Mouse (Mus musculus) stomach, embryonic 15.5 days (tissue): ENCODE data around the gene Vac14. TPM values are rescaled to one million over a fixed set of nuclear protein-coding genes. Genes with fewer than 3 reads are reported as not detected.

ENCODE experiments used
- ATAC-seq: fragments of 200-750 bp; cut with Nextera tagmentation; 2 replicates; pipeline ENCODE4 v1.8.0; 2017; ENCODE audit warnings: low read depth, moderate number of reproducible peaks, moderate TSS enrichment; ENCODE audit not compliant: insufficient read depth, low FRiP score
- H3K27ac ChIP-seq: fragments of 300-500 bp; sonication (generic); 2 replicates; pipeline ENCODE4 v1.5.1; 2015; ENCODE audit warnings: mild to moderate bottlenecking, inconsistent platforms
- H3K27me3 ChIP-seq: fragments of 300-500 bp; sonication (generic); replicated peaks from 2 replicates; pipeline ENCODE4 v1.6.1; 2015; ENCODE audit warnings: inconsistent platforms
- H3K36me3 ChIP-seq: fragments of 300-500 bp; sonication (generic); 2 replicates; pipeline ENCODE4 v1.6.1; 2015; ENCODE audit warnings: inconsistent platforms
- H3K4me1 ChIP-seq: fragments of 300-500 bp; sonication (generic); 2 replicates; pipeline ENCODE4 v1.6.1; 2015; ENCODE audit warnings: inconsistent platforms
- H3K4me2 ChIP-seq: fragments of 300-500 bp; sonication (generic); 2 replicates; pipeline ENCODE4 v1.6.1; 2015; ENCODE audit warnings: mild to moderate bottlenecking, inconsistent platforms
- H3K4me3 ChIP-seq: fragments of 300-500 bp; sonication (generic); replicated peaks from 2 replicates; pipeline ENCODE4 v1.5.1; 2015; ENCODE audit warnings: inconsistent platforms
- H3K9ac ChIP-seq: fragments of 300-500 bp; sonication (generic); 2 replicates; pipeline ENCODE4 v1.6.1; 2015; ENCODE audit warnings: inconsistent platforms
- H3K9me3 ChIP-seq: fragments of 300-500 bp; sonication (generic); 2 replicates; pipeline ENCODE4 v1.6.1; 2016; ENCODE audit warnings: inconsistent platforms
- WGBS: fragments of 180-500 bp; shearing (Covaris S2); methylation state at CpG from one replicate; pipeline ENCODE4 v1.1.7; 2015; 5-methylcytosine and 5-hydroxymethylcytosine counted together
- polyA plus RNA-seq: library from polyadenylated mRNA; unstranded; fragments of >200 nt; fragmentation: Nextera tagmentation; extraction: Ambion mirVana; gene quantifications from 2 replicates; pipeline ENCODE4 v1.2.1, GENCODE M21; 2015

Gene Vac14
- polyA plus RNA-seq, 1 experiment from 2014 or later: 16.4 TPM

DNA sequence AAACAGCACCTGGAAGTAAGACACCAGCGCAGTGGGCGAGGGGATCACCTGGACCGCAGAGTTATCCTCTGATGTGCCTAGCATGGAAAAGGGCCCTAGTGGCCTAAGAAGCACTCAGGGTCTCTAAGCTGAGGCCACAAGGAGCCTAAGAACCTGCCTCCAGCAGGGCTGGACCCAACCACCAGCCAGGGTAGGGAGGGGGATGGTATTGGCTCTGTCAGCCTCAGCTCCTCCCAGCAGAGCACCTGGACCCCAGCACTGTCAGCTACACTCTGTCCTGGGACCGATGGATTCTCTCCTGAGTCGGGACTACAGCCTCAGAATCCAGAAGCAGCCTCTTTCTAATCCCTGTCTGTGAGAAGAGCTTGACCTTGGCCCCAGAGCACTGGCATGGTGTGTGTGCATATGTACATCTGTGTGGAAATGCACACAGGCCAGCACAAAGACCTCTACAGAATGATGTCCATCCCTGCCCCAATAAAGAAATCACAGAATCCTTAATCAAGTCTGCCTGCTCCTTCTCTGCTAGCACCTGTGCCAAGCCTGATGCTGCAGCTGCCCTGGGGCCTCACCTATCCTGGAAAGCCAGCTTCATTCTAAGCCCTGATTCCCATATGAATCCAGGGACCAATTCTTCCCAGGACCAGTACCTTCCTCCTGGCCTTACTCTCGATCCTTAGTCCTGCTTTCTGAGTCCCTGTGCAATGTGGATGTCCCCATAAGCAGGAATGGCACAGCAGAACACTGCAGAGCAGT is 101.7 kb downstream of the Vac14 start:
- H3K4me2 ChIP-seq: peak overlapping the region; percentile 65; the same call in 1 of the 2 replicates
- no peaks in the 10 kb centered on the region for H3K27me3 ChIP-seq
- no peak for ATAC-seq
- no peaks in the 10 kb centered on the region for H3K9me3 ChIP-seq
- H3K4me3 ChIP-seq: no peak overlapping the region
- no peak overlapping the region; the same call in 1 of the 2 replicates for H3K9ac ChIP-seq
- H3K27ac ChIP-seq: peak overlapping the region; percentile 95
- peaks cover 81% of the 10 kb centered on the region for H3K4me1 ChIP-seq
- no peaks in the 10 kb centered on the region for H3K36me3 ChIP-seq
- WGBS: 52% methylated on average over 6 of the region's 6 CpGs

DNA sequence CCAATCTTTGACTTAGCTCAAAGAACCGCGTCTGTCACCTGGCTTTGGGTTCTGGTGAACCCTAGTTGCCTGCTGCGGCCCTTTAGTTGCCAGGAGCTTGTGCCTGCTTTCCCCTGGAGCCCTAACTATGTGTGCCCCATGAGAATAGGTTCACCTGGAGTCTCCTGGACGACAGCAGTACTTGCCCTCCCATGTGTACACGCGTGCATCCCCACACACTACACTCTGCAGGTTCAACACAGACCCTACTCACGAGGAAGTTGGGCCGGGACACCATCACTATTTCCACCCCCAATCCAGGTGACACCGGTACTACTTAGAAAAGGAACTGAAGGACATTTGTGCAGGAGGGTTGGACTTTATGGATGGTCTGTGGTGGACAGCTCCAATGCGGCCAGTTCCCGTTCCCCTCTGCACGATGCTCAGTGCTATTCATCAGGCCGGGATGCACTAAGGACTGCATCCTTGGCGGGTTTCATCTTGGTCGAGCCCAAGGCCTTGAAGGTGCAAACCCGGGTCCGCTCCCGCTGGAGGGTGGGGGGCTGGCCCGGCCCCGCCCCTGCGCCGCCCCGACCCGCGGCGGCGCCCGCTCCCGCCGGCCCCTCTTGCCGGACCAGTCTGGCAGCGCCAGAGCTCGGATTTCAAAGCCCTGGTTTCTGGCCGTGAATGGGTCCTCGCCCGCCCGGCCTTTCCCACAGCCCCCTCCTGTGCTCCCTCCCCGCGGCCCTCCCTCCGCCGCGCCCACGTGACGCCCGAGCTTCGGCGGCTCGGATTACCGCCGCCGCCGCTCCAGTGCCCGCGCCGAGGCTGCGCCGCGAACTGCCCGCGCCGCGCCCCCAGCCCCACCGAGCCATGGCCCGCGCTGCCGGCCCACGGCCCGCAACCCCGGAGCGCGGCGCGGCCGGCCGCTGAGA is 102.6 kb downstream of the Vac14 start, which contains the start of gene Mtss1l:
Gene Mtss1l (plus strand): TSS at position 792 of the 914 bp plus-strand sequence.
- Histone ChIP-seq H3K9ac (peak within 1 kb of the TSS; percentile 89), H3K4me2 (peak within 1 kb of the TSS; percentile 65), H3K27ac (peak within 1 kb of the TSS; percentile 95), H3K4me1 (peaks cover 80% of the 10 kb centered on the region), H3K27me3 (no peaks in the 10 kb centered on the region), H3K4me3 (peak within 1 kb of the TSS; percentile 72), H3K36me3 (no peaks in the 10 kb centered on the region), H3K9me3 (no peaks in the 10 kb centered on the region)
- ATAC-seq: peak; percentile 76
- 5% methylated on average over 59 of the region's 75 CpGs for WGBS

DNA sequence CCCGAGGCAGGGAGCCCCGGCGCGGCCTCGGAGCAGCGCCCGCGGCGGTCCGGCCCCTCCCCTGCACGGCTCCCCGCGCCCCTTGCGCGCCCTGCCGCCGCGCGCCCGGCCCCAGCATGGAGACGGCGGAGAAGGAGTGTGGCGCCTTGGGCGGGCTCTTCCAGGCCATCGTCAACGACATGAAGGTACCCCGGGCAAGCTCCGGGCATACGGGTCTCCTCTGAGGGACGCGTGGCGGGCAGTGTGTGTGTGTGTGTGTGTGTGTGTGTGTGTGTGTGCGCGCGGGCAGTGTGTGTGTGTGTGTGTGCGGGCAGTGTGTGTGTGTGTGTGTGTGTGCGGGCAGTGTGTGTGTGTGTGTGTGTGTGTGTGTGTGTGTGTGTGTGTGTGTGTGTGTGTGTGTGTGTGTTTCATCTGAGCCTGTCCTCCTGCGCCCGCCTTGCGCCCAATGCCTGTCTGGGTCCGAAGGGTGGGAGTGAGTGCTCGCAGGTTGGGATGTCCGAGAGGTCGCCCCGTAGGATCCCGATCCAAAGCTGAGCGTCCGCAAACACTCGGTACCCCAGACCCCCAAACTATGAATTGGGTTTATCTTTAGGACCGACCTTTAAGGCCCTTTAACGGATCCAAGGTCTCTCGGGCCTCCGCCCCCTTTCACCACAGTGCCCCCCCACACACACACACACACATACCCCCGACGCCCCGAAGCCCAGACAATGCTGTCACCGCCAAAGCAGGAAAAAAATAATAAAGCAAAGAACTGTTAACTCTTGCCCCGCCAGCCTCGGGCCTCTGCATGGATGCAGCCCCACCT is 103.4 kb downstream of the Vac14 start:
- under 1% methylated on average over 46 of the region's 59 CpGs for WGBS
- Histone ChIP-seq H3K36me3 (no peaks in the 10 kb centered on the region), H3K4me1 (peaks cover 72% of the 10 kb centered on the region), H3K4me2 (peak overlapping the region; percentile 65), H3K27ac (peak overlapping the region; percentile 95), H3K9me3 (no peaks in the 10 kb centered on the region), H3K4me3 (peak overlapping the region; percentile 72), H3K9ac (peak overlapping the region; percentile 89), H3K27me3 (no peaks in the 10 kb centered on the region)
- ATAC-seq: peak; percentile 44

DNA sequence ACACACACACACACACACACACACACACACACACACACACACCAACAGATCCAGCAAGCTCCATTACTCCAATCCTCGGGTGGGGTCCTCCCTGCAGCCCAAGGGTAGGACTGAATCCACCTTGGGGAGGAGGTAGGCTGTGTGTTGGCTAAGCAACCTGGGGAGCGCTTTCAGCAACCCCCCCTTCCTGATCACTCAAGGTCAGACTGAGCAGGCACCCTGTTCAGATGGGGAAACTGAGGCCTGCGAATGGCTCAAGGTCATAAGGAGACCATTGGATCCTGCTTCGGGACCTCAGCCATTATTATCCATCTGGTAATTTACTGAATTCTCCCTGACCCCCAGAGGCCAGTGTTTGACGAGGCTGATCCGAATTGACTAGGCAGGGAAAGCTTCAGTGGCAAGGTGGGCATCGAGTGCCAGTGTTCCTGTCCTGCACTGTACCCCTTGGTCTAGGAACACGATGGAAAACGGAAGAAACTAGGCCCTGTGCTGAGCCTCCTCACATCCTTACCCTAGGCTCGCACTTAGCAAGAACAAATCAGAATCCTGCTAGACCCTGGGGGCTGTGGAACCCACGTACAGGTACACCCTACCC is 104.1 kb downstream of the Vac14 start:
- peaks cover 65% of the 10 kb centered on the region for H3K4me1 ChIP-seq
- H3K9ac ChIP-seq: peak overlapping the region; percentile 50
- peak overlapping the region; percentile 40 for H3K27ac ChIP-seq
- peaks cover 6% of the 10 kb centered on the region; the same call in 1 of the 2 replicates for H3K36me3 ChIP-seq
- WGBS: 40% methylated on average over 11 of the region's 11 CpGs
- ATAC-seq: no peak
- no peaks in the 10 kb centered on the region for H3K27me3 ChIP-seq
- peak overlapping the region; percentile 72 for H3K4me3 ChIP-seq
- H3K9me3 ChIP-seq: no peaks in the 10 kb centered on the region
- H3K4me2 ChIP-seq: peak overlapping the region; percentile 65

DNA sequence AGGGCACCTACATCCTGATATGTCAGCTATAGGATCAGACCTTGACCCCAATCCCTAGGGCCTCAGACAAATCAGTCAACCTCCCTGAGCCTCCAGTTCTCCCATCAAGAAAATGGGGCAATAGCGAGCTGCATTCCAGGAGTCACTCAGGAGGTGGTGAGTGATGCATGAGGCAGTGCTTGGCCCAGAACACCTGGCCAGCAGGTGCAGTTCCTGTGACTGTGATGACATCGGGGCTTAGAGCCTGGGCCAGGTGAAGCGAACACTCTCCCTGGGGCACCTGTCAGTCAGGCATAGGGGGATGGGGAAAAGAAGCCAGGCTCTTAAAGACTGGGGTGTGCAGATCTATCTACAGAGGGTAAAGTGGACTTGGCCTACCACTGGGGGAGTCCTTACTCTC is 106.1 kb downstream of the Vac14 start:
- Histone ChIP-seq H3K27ac (peak overlapping the region; percentile 52), H3K9ac (no peak overlapping the region), H3K4me3 (no peak overlapping the region), H3K4me1 (peaks cover 47% of the 10 kb centered on the region), H3K27me3 (no peaks in the 10 kb centered on the region), H3K36me3 (peaks cover 23% of the 10 kb centered on the region), H3K4me2 (peak overlapping the region; percentile 65), H3K9me3 (no peaks in the 10 kb centered on the region)
- WGBS: 53% methylated on average over 3 of the region's 3 CpGs
- ATAC-seq: no peak

DNA sequence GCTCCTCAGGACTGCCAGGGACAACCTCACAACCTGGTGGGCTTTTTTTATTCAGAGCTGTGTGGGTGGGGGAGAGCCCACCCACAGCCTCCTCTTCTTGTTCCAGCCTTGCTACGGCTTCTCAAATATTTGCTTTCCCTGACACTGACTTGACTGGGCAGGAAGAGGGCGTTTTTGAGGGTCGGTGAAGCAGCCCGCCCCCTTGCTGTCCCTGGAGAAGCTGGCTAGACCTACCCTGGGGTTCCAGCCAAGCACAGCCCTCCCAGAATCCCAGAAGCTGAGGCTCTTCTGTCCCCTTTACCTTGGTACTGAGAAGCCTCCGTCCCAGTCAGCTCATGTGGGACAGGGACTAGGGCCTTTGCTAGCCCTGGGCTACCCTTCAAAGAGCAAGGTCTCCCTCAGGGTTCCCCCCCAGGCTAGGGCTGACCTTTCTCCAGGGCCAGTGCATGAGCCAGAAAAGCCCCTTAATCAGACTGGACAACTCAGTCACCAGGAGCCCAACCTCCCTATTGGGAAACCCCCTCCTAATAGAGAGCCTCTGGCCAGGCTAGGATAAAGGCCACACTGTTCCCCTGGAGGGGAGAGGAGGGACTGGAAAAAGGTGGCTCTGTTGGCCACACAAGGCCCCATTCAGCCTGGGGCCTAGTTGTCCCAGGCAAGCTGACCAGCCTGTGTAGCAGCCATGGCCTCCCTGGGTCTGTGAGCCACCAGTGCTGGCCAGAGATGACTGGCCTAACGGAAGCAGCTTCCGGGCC is 106.9 kb downstream of the Vac14 start:
- ATAC-seq: no peak
- H3K4me3 ChIP-seq: no peak overlapping the region
- H3K27me3 ChIP-seq: no peaks in the 10 kb centered on the region
- peak overlapping the region; percentile 65; the same call in 1 of the 2 replicates for H3K4me2 ChIP-seq
- H3K9me3 ChIP-seq: no peaks in the 10 kb centered on the region
- H3K36me3 ChIP-seq: peaks cover 30% of the 10 kb centered on the region
- H3K4me1 ChIP-seq: peaks cover 40% of the 10 kb centered on the region
- H3K27ac ChIP-seq: peak overlapping the region; percentile 52
- no peak overlapping the region for H3K9ac ChIP-seq
- WGBS: 40% methylated on average over 7 of the region's 7 CpGs

DNA sequence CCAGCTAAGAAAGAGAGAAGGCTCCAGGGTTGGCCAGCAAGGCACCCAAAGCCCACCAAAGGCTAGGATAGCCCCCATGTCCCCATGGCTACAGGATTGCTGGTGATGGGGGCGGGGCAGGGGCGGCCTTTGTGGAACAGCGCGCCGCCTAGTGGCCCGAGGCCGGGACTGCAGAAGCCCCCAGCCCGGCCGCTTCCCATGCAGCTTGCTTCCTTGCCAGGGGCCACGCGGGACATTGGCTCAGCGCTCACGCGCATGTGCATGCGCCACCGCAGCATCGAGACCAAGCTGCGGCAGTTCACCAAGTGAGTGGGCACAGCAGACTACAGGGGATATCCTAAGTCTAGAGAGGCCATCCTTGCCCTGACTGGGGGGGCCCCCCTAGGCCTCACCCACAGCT is 108.5 kb downstream of the Vac14 start:
- Histone ChIP-seq H3K4me2 (no peak overlapping the region), H3K4me3 (no peak overlapping the region), H3K9me3 (no peaks in the 10 kb centered on the region), H3K27ac (no peak overlapping the region), H3K36me3 (peaks cover 46% of the 10 kb centered on the region), H3K9ac (no peak overlapping the region), H3K4me1 (peaks cover 32% of the 10 kb centered on the region), H3K27me3 (no peaks in the 10 kb centered on the region)
- 11% methylated on average over 18 of the region's 18 CpGs for WGBS
- ATAC-seq: no peak

DNA sequence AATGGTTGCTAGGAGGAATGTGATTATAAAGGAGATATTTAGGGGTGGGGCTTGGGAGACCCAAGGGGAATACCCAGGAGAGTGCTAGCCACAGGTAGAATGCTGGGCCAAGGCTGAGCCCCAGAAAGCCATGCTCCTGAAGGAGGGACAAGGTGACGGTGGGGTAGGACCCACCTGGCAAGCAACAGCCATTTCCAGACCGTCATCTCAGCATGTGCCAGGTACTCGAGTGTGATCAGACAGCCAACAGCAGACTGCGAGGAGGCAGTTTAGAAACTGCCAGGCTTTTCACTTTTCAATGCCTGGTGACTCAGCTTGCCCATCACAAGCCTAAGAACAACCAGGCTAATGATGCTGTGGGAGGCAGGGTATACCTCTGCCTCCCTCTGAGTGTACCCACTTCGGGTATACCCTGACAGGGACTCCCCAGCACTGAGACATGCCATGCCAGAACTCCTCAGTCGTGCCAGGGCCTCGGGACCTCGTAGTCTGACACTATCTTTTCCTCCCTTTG is 113.0 kb downstream of the Vac14 start:
- 91% methylated on average over 8 of the region's 8 CpGs for WGBS
- H3K36me3 ChIP-seq: peaks cover 70% of the 10 kb centered on the region
- H3K4me1 ChIP-seq: no peaks in the 10 kb centered on the region
- H3K4me2 ChIP-seq: no peak overlapping the region
- no peak overlapping the region for H3K27ac ChIP-seq
- ATAC-seq: no peak
- H3K4me3 ChIP-seq: no peak overlapping the region
- H3K9ac ChIP-seq: no peak overlapping the region
- no peaks in the 10 kb centered on the region for H3K27me3 ChIP-seq
- no peaks in the 10 kb centered on the region for H3K9me3 ChIP-seq

DNA sequence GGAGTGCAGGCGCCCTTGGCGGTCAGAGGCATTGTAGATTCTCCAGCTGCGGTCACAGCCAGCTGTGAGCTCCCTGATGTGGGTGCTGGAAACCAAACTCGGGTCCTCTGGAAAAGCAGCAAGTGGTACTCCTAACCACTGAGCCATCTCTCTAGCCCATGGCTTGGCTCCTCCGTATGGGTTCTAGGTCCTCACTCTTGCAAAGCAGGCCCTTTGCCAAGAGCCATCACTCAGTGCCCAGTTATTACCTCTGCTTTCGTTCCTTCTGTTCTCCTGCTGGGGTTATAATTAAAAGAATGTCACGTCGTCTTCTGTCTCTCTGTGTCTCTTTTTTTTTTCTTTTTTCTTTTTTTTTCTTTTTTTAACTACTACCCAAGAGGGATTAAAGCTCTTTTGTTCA is 114.7 kb downstream of the Vac14 start:
- Histone ChIP-seq H3K4me3 (no peak overlapping the region), H3K9me3 (no peaks in the 10 kb centered on the region), H3K27me3 (no peaks in the 10 kb centered on the region), H3K9ac (no peak overlapping the region), H3K4me2 (no peak overlapping the region), H3K4me1 (no peaks in the 10 kb centered on the region), H3K27ac (no peak overlapping the region), H3K36me3 (peaks cover 75% of the 10 kb centered on the region)
- no peak for ATAC-seq
- 88% methylated on average over 8 of the region's 8 CpGs for WGBS

DNA sequence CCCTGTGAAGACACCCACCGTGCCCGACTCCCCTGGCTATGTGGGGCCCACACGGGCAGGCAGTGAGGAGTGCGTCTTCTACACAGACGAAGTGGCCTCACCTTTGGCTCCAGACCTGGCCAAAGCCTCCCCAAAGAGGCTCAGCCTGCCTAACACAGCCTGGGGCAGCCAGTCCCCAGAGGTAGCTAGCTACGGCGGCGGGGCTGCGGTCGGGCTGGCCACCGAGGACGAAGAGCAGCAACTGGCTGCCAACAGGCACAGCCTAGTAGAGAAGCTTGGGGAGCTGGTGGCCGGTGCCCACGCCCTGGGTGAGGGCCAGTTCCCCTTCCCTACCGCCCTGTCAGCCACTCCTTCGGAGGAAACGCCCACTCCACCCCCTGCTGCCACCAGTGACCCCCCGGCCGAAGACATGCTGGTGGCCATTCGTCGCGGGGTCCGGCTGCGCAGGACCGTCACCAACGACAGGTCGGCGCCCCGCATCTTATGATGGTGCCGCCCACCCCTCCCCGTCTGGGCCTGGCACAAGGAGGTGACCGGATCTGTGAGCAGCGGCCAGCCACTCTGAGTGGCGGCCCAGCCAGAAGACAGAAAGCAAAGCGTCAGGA is 120.3 kb downstream of the Vac14 start:
- Histone ChIP-seq H3K4me1 (no peaks in the 10 kb centered on the region), H3K4me3 (no peak overlapping the region), H3K27me3 (no peaks in the 10 kb centered on the region), H3K9me3 (no peaks in the 10 kb centered on the region), H3K4me2 (no peak overlapping the region), H3K9ac (no peak overlapping the region), H3K36me3 (peaks cover 46% of the 10 kb centered on the region), H3K27ac (no peak overlapping the region)
- 86% methylated on average over 35 of the region's 35 CpGs for WGBS
- 0 out of 2 replicates have a peak, but pooled peaks have one; percentile 12 for ATAC-seq
